Mouse (Mus musculus): ENCODE results near the gene Slc25a21.

The Slc25a21 gene

DNA sequence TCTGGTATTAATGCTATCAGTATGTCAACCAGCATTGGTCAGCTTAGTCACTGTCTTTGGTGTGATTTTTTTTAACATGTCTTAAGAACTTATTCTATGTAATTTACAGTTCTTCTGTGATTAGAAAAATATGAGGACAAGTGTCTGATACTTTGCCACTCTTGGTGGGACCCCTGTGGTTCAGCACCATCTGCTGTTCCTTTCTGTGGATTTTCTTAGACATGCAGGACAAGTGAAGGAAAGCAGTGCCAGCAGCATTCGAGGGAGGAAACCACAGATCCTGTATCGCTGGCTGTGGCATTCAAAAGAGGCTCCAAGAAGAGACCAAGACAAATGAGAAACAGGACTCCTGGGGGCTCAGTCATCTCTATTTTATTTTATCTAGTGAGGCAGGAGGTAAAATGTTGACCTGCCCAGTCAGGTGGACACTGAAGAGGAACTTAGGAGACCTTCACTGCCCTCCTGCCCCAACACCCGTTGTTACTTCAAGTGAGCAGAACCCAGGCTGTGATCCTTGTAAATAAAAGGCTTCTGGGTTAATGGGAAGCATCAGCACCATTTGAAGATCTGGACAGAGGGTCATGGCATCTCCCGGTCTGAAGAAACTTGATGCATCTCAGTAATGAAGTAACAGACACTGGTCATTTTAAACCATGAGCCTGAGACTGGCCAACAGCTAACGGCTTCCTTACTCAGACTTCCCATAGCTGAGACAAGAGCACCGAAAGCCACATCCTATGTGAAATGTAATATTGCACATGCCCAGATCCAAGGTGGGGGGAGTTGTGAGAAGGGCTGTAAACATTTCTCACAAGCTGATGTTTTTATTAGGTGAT, 306.2 kb downstream of the Slc25a21 start:
- no peak for DNase-seq (ENCODE audit: low read depth, low spot score)

DNA sequence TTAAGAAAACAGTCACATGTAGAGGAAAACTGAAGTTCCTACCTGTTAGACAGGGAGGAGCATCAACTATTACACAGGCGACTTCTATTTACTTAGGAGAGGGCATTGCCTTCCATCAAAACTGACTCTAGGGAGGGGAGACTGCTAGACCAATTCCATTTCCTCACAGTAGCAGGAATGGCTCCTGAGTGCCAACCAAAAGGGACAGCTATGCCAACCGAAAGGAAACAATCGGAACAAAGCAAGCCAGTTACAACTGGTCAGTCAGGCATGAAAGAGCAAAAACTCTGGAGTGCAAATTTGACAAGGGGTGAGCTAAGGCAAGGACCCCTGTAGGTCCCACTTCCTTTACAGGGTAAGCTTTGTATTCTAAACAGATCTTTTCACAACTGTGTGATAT, 319.5 kb downstream of the Slc25a21 start:
- no peak for DNase-seq (ENCODE audit: low read depth, low spot score)

DNA sequence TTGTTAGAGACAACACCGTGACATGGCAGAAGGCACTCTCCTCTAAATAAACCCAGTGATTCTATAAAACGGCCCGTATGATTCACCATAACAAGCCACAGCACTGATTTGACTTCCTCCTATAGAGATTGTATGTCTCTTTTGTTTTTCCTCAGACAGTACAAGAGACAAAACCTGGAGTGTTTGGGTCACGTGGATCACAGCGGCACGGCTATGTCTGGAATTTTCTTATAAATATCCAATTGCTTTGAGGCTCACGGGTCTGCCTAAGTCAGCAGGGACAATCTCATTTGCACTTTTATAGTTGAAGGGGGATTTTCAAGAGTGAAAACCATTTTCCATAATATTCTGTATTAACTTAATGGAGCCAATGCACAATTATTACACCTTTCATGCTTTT, 320.7 kb downstream of the Slc25a21 start:
- no peak for DNase-seq (ENCODE audit: low read depth, low spot score)

DNA sequence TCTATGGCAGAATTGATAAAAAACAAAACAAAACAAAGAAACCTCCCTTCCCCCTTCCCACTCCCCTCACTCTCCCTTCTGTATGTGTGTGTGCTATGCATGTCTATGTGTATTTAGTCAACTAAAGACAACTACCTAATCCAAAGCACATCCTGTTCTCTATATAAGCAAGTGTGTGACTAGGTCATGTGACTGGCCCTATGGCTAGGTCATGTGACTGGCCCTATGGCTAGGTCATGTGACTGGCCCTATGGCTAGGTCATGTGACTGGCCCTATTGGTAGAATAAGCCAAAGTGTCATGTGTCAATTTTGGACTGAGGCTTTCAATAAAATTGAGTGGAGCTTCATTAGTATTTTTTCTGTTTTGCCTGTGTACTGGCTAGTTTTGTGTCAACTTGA, 324.1 kb downstream of the Slc25a21 start:
- no peak for DNase-seq (ENCODE audit: low read depth, low spot score)

DNA sequence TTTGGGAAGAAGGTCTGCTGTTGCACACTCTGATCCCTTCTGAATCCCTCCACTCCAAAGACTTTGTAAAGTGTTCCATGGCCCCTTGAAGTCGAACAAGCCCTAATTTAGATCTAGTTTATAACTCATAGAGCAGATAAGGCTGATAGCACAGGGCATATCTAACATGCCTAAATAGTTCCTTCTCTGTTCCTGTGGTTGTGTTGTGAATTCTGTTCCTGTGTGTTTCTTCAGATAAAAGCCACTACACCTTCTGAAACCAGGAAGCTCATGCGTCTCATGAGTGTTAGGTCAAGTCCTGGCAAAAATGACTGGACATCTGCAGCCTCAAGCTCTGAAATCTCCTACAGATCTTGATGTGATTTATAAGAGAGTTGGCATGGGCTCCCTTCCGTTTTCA, 326.7 kb downstream of the Slc25a21 start:
- no peak for DNase-seq (ENCODE audit: low read depth, low spot score)

DNA sequence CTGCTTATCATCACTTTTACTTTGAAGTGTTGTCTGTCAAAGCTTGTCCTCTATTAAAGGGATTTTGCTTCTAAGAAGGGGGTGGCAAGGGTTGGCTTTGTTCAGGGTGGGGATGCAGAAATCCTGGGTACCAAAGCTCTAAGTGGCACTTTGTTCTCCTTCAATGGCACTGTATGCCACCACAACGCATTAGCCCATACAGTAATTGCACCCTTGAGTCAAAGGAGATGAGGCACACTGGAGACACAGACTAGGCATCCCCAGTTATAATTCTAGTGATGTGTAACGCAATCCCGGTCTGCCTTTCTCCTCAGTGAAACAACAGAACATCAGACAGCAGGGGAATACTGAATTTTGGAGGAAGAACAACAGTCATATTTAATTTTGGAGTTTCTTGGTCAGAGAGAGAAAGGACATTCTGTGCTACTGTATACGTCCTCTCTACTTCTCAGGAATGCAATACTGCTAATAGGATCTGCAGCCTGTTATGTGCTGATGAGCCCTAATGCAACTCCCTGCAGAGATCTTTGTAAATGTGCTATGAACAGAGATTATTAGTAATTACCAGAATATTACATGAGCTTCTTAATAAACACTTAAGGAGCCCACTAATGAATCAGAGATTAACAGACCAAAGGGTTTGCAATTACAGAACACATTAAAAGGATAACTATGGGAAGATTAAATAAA, 333.3 kb downstream of the Slc25a21 start:
- DNase-seq (ENCODE audit: low read depth, low spot score), result no peak

DNA sequence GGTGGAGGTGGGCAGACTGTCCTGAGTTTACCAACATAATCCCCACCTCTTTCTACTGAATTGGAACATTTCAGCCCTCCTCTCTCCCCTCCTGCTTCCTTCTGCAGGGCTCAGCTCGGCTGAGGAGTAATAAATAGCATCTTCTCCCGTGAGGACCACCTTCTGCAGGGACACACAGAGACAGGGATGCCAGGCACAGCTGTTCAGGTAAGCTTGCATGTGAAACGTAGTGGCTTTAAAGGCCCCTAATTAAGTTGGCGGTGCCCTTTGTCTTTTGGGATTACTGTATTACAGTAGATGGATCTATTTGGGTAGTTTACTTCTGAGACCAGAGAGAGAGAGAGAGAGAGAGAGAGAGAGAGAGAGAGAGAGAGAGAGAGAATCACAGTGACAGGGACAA, 344.6 kb downstream of the Slc25a21 start:
- no peak for DNase-seq (ENCODE audit: low read depth, low spot score)

DNA sequence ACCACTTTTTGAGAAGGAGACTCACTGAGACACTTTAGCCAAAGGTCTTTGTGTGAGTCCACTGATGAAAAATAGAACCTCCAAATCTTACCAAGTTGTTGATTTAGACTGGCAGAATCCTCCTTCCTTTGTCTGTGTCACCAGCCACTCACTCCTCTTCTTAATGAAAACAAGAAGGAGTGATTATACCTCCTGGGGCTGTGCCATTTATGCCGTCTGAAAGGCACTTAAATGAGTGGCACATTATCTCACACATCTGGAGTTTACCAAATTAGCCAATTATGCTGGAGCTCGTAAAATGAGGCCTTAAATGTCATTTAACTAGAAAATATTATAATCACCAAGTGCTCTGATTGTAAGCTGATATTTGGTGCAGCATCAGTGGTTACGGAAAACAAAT, 345.8 kb downstream of the Slc25a21 start:
- DNase-seq (ENCODE audit: low read depth, low spot score), result no peak

DNA sequence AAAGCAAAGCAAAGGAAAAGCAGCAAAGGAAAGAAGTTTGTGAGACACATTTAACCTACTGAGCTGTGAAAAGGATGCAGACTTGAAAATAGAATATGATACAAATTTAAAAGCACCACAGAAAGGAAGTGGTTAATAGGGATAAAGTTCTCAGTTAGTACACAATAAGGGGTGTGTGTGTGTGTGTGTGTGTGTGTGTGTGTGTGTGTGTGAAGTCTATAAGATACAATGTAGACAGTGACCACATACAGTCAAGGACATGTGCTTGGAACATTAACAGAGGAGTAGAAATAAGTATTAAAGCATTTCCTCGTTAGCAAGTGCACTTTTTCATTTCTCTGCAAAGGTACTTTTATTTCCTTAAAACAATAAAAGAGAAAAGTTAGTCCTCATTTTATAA, 367.3 kb downstream of the Slc25a21 start:
- no peak for DNase-seq (ENCODE audit: low read depth, low spot score)

DNA sequence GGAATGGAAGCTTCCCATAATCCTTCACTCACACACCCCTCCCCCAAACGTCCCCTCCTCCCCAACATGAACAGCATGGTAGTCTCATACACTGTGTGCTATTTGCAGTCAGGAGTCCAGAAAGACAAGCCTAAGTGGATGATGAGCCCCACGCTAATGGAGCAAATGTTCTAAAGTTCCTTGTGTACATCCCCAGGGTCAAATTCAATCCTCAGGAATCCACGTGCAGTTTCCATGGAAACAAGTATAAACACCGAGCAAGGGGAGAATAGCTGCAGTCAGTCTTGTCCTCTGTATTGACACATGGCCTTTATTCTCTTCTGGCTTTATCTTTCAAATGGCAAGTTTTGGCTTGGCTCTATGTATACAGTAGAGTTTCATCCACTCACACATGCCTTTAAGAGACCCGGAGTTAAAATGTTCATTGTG, 367.8 kb downstream of the Slc25a21 start:
- peak; percentile 85 for DNase-seq (ENCODE audit: low read depth, low spot score)

DNA sequence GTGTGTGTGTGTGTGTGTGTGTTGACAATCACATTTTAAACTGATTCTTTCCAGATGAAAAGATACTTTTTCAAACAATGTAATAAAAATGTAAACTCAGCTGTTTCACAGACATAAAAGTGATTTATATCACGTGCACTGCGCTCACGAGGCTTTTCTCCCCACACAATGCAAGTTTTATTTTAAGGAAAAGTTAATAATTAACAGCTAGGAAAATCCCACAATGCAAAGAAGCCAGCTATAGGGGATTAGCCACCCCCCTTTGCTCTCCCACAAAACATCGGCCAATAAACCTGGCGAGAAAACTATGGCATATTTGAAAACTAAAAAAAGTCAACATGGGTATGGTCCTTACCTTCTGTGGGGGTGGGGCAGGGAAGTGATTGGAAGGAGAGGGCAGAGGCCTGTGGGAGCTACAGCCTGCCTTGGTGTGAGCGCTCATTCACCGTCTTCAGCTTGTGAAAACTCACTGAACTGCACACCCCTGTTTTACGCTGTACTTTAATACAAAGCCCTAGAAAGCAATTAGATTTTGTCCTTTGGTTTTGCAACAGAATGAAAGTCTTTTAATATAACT, 369.4 kb downstream of the Slc25a21 start:
- DNase-seq (ENCODE audit: low read depth, low spot score), result no peak

DNA sequence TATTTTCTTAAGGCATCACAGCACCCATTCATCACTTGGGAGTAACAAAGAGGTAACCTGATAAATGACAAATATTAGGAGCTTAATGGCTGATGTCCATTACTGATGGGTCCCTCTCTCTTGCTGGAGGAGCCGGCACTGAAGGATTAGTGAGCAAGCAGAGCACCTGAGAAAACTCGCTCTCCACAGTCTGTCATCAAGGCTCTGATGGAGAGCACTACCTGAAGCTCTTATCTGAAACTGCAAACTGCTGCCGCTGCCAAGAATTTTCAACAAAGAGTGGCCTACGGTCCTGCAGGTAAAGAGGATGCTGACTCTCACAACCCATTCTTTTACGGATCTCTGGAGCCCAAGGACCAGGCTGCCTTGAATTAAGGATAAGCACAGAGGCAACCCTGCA, 372.6 kb downstream of the Slc25a21 start:
- DNase-seq (ENCODE audit: low read depth, low spot score), result no peak

DNA sequence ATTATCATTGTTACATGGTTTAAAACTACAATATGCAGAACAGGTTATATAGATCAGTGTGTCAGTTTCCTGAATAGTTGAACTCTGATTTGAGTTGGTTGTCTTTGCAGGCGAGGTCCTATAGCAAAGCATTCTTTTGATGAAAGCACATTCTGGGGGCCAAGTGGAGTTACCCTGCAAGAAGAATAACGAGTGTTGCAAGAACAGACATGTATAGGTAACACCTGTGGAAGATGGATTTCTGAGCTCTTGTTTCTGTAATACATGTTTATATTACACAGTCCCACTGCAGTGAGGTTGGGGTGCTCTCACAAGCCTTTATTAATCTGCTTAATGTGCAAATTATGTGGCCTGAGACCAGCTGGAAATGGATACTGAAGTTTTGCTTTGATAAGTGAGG, 375.1 kb downstream of the Slc25a21 start:
- no peak for DNase-seq (ENCODE audit: low read depth, low spot score)

DNA sequence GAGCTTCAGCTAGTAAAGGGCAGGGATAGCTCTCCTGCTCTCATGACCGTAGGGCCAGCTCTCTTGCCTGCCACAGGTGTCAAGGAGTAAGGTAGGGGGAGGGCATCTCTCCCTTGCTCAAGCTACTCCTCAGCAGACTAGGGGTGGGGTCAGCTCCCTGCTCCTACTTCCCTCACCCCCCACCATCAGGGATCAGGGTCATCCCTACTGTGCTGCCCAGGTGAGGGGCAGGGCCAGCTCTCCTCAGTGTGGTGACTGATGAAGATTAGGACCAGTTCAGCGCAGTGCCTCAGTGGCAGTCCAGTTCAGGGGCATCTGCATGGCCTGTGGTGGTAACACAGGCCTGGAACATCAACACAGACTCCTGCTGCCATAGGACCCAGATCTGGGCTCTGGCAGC, 376.7 kb downstream of the Slc25a21 start:
- DNase-seq (ENCODE audit: low read depth, low spot score), result no peak

DNA sequence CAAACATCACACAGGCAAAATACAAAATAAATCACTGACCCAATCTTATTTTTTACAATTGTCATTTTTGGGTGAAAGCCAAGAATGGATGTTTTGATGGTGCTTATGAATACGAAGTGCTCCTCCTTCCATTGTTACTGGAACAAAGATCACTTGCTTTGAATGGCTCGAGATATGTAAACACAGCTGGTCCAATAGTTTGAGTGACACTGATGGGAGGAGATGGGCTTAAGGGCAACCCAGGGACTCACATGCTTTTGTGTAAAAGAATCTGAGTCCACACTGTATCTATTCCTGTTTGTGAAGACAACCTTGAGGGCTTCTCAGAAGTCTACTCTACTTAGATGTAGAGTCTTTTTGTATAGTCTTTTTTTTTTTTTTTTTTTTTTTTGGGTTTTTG, 389.8 kb downstream of the Slc25a21 start:
- no peak for DNase-seq (ENCODE audit: low read depth, low spot score)

DNA sequence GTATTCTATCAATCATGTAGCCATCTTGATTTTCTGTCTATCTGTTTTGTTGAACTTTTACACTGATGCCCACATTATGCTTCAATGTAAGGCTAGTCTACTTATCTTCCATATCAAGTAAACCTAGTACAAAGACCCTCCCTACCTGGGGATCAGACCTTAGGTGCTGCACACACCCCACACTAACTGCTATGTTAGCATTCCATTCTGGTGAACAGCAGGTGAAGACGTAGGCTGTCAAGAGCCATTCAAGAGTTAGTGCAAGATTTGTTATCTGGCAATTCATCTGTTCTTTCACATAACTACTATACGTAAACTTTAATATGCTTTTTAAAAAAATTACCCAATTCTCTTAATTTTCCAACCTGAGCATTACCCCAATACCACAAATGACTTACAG, 390.2 kb downstream of the Slc25a21 start:
- no peak for DNase-seq (ENCODE audit: low read depth, low spot score)

DNA sequence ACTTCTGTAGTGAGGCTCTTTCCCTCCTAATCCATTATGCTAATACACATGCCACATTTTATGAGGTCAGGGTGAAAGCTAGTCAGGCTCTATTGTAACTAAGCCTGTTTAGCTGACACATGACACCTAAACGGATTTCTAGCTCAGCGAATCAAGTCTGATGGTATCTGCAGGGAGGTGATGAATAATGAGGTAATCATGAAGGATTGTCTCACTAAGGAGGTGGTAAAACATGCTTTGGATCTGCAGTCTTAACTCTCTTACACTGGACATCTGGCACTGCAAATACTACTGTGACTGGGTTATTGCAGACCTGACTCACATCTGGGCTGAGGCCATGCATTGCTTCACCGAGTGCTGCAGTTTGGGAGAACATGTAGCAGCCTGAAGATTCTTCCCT, 392.8 kb downstream of the Slc25a21 start:
- DNase-seq (ENCODE audit: low read depth, low spot score), result peak; percentile 21

DNA sequence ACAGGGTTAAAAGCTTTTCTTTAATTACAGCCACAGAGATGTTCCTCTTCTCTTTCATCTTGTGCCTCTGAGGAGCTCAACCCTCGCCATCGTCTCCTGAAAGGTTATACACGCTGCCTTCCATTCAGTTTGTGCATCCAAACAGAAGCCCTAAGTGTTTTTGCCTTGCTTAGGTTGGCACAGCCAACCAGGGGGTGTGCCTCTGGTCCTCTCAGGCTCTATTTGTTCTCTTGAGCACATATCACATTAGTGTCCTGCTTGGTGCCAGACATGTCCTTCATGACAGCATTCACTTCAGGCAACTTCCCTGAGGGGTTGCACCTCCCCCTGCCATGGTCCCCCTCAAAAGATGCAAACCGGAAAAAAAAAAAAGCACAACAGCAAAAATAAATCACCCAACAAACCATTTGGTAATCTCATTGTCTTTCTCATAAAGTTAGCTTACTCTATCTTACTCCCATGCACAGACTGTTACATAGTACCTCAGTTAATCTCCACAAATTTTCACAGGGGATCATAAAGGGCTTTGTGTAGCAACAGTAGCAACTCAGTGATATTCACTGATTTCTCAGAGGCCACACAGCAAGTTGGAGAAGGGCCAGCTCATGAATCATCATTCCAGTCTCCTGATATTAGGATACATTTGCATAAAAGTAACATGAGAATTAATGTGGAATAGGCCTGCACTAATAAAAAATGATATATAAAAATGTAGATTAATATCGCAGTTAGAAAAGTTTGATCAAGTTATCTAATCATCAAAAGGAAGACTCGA, 398.4 kb downstream of the Slc25a21 start:
- DNase-seq (ENCODE audit: low read depth, low spot score), result no peak

DNA sequence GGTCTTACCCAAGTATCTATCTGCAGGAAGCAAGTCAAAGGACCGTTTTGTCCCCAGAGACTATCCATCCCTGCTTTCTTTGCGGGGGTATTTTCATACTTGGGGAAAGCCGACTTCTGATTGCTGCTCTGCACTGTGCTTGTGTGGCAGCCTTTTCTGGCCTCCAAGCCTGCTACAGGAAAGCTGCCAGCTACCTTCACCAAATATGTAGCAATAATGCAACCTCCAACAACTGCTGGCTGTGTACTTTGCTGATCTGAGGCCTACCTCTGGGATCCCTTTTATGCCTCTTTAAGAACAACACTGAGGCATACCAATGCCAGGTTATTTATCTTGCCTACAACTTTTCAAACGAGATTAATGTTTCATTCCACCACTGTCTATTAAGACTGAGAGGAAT, 408.0 kb downstream of the Slc25a21 start:
- DNase-seq (ENCODE audit: low read depth, low spot score), result no peak

DNA sequence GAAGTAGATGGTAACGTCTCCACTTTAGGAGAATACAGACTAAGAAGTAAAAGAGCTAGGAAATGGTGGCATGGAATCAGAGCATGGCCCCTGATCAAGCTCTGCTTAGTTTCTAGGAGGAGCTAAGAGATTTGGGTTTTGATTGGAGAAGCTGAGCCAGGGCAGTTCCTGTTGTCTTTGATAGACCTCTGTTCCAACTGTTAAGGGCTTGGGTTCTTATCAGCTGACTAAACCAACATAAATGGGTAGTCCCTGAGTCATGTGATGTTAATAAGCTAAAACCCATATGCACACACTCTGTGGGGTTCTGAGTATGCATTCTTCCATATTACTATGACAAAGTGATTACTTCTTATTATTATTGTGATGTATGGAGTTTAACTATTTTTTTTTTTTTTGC, 412.0 kb downstream of the Slc25a21 start:
- DNase-seq (ENCODE audit: low read depth, low spot score), result no peak

DNA sequence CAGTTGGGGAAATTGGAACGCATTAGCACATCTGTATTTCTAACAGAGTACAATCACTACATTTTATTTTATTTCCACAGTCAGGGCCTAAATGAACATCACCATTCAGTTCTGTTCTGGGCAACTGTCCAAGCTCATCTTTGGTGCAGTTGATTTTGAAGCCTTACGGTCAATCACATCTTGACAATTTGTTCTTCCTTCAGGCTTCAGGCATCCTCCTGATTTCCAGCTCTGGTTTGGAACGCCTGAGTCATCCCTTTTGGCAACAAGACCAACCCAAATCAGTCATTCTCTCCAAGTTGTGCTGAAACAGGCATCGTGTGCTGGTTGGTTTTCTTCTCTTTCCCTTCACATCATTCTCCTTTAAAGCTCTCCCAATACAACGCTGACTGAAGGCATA, 416.1 kb downstream of the Slc25a21 start:
- no peak for DNase-seq (ENCODE audit: low read depth, low spot score)

DNA sequence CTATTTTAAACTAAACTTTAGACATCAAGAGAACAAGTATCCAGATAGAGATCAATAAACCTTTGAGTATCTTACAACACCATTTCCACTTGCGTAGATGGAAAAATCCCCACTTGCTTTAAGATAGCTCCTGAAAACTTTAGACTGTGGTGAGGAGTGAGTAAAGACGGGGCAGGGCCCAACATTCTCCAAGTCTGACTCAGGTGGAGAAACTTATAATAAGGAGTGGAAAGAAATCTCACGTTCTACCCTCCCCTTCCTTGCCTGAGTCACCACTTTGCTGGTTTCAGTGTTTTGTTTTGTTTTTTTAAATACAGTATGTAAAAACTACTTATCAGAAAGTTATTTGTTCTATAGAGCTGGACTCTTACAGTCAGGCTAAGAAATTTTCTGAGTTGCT, 417.7 kb downstream of the Slc25a21 start:
- DNase-seq (ENCODE audit: low read depth, low spot score), result no peak

Measured in mesoderm, embryonic 11.5 days (tissue).